Mouse (Mus musculus) CD4-positive naive resting alpha-beta T cell, adult 57 days (primary cell): ENCODE results near the gene Zdhhc11. TPM values are rescaled to one million over a fixed set of nuclear protein-coding genes. Genes with fewer than 3 reads are reported as not detected.

Source experiments
- total RNA-seq: library from RNA; stranded (reverse); gene quantifications from one replicate; pipeline ENCODE4 v1.2.4, GENCODE M21; 2023

Gene Zdhhc11
- total RNA-seq: not detected

GRCm38 (mm10) chr13:73963551-73963950 lies at the start of gene Zdhhc11:
Zdhhc11 (plus strand) TSS chr13:73963851.

DNA sequence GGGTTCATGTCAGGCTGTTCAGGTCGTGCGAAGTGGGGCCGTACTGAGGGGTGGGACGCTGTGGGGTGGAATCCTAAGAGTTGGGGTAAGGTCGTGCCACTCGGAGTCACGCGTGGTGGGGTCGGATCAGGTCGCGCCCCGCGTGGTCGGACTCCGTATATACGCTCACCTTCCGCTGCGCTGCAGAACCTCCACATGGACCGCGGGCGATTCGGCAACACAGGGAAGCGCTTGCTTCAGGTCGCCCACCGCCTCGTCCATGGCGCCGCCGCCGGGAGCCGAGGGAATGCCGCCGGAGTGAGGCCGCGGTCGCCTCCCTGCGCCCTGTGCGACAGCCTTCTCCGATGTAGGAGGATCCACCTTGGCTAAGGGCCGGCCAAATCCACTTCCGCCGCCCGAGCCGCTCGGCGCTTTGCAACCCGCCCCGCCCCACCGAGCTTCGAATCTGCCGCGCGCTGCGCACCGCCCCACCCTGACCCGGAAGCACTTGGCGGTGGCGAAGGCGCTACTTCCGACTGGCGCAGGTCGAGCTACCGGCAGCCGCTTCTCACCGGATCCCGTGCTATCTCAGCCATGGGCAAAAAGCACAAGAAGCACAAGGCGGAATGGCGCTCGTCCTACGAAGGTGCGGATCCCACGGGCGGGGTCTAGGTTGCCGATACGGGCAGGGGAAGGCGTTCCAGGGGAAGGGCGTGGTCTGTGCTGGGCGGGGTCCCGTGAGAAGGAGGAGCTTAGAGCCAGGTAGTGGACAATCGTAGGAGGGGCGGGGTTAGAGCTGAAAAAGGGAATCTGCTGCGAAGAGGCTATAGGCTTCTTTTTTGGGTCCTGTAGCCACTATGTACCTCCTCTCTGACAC lies 26.1 kb upstream of the Zdhhc11 start, which contains the start of the genes Trip13 and Brd9:
Trip13 (minus strand) TSS at position 464 of the 856 bp plus-strand sequence.
Brd9 (plus strand) TSS at position 491 of the 856 bp plus-strand sequence.

GRCm38 (mm10) chr13:74008948-74009718 lies 45.5 kb downstream of the Zdhhc11 start, which contains the start of gene Tppp:
Tppp (plus strand) TSS chr13:74009407.

Other genes starting within 250 kb of the Zdhhc11 start
- 310 TPM for gene Slc12a7, start 230.8 kb upstream of the Zdhhc11 start, total RNA-seq
- not detected for gene Nkd2, start 116.2 kb upstream of the Zdhhc11 start, total RNA-seq
- gene Trip13, start 26.1 kb upstream of the Zdhhc11 start, total RNA-seq: 1.8 TPM
- 85.4 TPM for gene Brd9, start 26.0 kb upstream of the Zdhhc11 start, total RNA-seq
- 1.6 TPM for gene Tppp, start 45.6 kb downstream of the Zdhhc11 start, total RNA-seq
- 8.5 TPM for gene Cep72, start 98.4 kb downstream of the Zdhhc11 start, total RNA-seq
- gene Slc9a3, start 157.6 kb downstream of the Zdhhc11 start, total RNA-seq: not detected
- 60.5 TPM for gene Exoc3, start 244.9 kb downstream of the Zdhhc11 start, total RNA-seq